Mouse (Mus musculus) midbrain, embryonic 12.5 days (tissue): ENCODE results near the gene Ptpn14. TPM values are rescaled to one million over a fixed set of nuclear protein-coding genes. Genes with fewer than 3 reads are reported as not detected.
"Not testable (repeated sequence)": the region's sequence is repeated elsewhere in the genome, so short reads cannot be mapped to it uniquely, and the experiment has no call there.

Experiments
- ATAC-seq: fragments of 200-750 bp; cut with Nextera tagmentation; 2 replicates; pipeline ENCODE4 v1.8.0; 2017; ENCODE audit warnings: low read depth, moderate TSS enrichment, moderate library complexity; ENCODE audit not compliant: low FRiP score
- H3K27ac ChIP-seq: fragments of 300-500 bp; sonication (generic); replicated peaks from 2 replicates; pipeline ENCODE4 v1.5.1; 2016; ENCODE audit warnings: mild to moderate bottlenecking
- H3K27me3 ChIP-seq: fragments of 300-500 bp; sonication (generic); 2 replicates; pipeline ENCODE4 v1.6.1; 2016; ENCODE audit warnings: mild to moderate bottlenecking
- H3K36me3 ChIP-seq: fragments of 300-500 bp; sonication (generic); 2 replicates; pipeline ENCODE4 v1.6.1; 2016
- H3K4me1 ChIP-seq: fragments of 300-500 bp; sonication (generic); 2 replicates; pipeline ENCODE4 v1.6.1; 2016
- H3K4me2 ChIP-seq: fragments of 300-500 bp; sonication (generic); replicated peaks from 2 replicates; pipeline ENCODE4 v1.6.1; 2016; ENCODE audit warnings: mild to moderate bottlenecking, moderate library complexity
- H3K4me3 ChIP-seq: fragments of 300-500 bp; sonication (generic); 2 replicates; pipeline ENCODE4 v1.5.1; 2016; ENCODE audit warnings: mild to moderate bottlenecking
- H3K9ac ChIP-seq: fragments of 300-500 bp; sonication (generic); replicated peaks from 2 replicates; pipeline ENCODE4 v1.6.1; 2016; ENCODE audit warnings: mild to moderate bottlenecking, moderate library complexity
- H3K9me3 ChIP-seq: fragments of 300-500 bp; sonication (generic); 2 replicates; pipeline ENCODE4 v1.6.1; 2016; ENCODE audit warnings: mild to moderate bottlenecking
- WGBS: fragments of 180-500 bp; shearing (Covaris S2); methylation state at CpG from one replicate; pipeline ENCODE4 v1.1.7; 2016; 5-methylcytosine and 5-hydroxymethylcytosine counted together
- polyA plus RNA-seq: library from polyadenylated mRNA; unstranded; fragments of >200 nt; fragmentation: Nextera tagmentation; extraction: Ambion mirVana; gene quantifications from 2 replicates; pipeline ENCODE4 v1.2.1, GENCODE M21; 2016

Gene Ptpn14
- polyA plus RNA-seq: 4.0 and 4.3 TPM in 2 replicates

DNA sequence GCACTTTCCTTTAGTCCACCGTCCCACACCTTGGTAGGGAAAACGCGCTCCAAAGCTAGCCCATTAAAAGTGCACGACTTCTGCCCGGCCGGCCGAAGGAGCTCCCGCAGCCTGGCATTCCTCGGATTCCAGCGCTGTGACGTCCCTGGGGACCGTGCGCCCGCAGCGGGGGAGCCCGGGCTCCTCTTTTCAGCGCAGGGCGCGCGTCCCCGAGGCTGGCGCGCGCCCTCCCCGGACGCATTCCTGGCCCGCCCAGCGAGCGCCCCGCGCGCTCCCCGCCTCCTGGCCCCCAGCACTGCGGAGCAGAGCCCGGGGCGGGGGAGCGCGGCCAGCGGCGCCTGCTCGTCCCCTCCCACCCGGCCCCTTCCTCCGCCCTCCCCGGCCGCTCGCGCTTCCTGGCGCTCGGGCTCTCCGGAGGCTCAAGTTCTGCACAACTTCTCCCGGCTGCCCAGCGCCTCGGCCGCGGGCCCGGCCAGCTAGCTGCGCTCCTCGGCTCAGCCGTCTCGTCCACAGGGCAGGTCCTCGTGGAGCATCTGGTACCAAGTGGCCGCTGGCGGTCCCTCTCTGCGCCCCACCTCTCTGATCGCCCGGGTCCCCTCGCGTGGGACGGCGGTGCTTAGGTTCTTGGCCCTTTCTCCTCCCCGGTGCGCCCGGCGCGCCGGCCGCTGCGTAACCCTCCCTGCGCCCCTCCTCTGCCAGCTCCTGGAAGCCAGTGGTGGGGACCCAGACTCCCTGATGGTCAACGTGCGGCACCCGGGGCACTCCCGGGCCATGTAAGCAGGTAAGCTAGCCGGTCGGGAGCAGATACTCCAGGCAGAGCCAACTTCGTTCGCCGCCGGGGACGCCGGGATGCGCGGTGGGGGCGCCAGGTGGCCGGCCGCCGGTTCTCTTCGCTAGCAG lies at the start of gene Ptpn14:
Gene Ptpn14, plus strand, starts transcription at position 385 of the 900 bp plus-strand sequence.
- H3K9ac ChIP-seq: peak within 1 kb of the TSS; percentile 53
- under 1% methylated on average over 94 of the region's 98 CpGs for WGBS
- ATAC-seq: peak; percentile 91
- H3K9me3 ChIP-seq: no peaks in the 10 kb centered on the region
- H3K36me3 ChIP-seq: no peaks in the 10 kb centered on the region
- peaks cover 25% of the 10 kb centered on the region for H3K4me1 ChIP-seq
- peak within 1 kb of the TSS; percentile 11 for H3K27ac ChIP-seq
- H3K4me3 ChIP-seq: peak within 1 kb of the TSS; percentile 55
- H3K4me2 ChIP-seq: peak within 1 kb of the TSS; percentile 93
- H3K27me3 ChIP-seq: peaks cover 60% of the 10 kb centered on the region

DNA sequence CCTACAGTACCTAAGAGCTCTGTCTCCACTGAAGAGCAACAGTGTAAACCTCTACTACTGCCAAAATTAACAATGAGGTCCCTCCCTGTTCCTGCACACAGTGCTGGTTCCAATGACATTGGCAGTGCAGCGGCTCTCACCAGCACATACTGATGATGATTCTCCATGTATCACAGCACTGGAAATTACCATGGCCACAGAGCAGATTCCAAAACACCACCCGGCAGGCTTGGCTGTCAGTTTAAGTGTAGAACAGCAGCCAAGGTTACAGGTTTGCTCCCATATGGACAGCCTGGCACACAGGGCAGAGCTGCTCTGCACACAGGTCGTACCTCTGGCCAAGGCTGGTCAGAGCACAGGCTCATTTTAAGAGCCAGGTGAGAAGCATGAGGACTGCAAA lies 48.5 kb upstream of the Ptpn14 start:
- Histone ChIP-seq H3K4me1 (no peaks in the 10 kb centered on the region), H3K36me3 (peaks cover 70% of the 10 kb centered on the region), H3K4me2 (no peak overlapping the region), H3K9me3 (no peaks in the 10 kb centered on the region), H3K4me3 (no peak overlapping the region), H3K9ac (0 out of 2 replicates have a peak overlapping the region, but pooled peaks have one; percentile 6), H3K27ac (no peak overlapping the region), H3K27me3 (no peaks in the 10 kb centered on the region)
- 93% methylated on average over 3 of the region's 3 CpGs for WGBS
- no peak for ATAC-seq

DNA sequence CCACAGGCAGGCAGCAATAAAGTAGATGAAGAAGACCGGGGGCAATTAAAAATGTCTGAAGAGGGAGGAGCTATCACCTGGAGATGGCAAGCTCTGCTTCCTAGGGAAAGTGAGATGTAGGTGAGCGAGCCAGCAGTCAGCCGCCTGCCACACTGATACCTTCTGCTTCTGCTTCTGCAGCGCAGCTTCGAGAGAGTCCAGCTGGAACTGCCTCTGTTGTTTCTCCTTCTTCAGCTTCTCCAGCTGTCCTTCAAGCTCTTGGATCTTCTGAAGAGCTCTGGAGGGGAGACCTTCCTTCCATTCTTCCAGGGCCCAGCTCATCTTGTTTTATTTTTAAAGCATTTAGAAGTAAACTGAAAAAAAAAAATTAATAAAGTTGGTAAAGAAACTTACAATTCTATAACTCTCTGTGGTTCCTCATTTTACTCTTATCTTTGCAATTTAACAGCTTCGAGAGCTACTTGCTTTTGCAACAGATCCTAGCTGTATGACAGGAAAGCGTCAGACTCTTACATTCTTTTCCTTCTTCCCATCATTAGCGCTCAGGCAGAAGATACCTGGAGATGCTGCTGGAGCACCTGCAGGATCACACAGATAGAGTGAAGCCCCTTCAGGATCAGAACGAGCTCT lies 43.2 kb upstream of the Ptpn14 start:
- Histone ChIP-seq H3K27me3 (no peaks in the 10 kb centered on the region), H3K4me2 (no peak overlapping the region), H3K4me3 (no peak overlapping the region), H3K9me3 (no peaks in the 10 kb centered on the region), H3K4me1 (peaks cover 32% of the 10 kb centered on the region), H3K27ac (no peak overlapping the region), H3K9ac (no peak overlapping the region), H3K36me3 (peaks cover 47% of the 10 kb centered on the region)
- no peak for ATAC-seq
- WGBS: 97% methylated on average over 9 of the region's 9 CpGs

- H3K9ac ChIP-seq: no peak overlapping the region
- no peak overlapping the region for H3K27ac ChIP-seq
- H3K27me3 ChIP-seq: no peaks in the 10 kb centered on the region
- no peak overlapping the region for H3K4me3 ChIP-seq
- WGBS: 90% methylated on average over 6 of the region's 6 CpGs
- H3K9me3 ChIP-seq: no peaks in the 10 kb centered on the region
- ATAC-seq: no peak
- H3K36me3 ChIP-seq: peaks cover 36% of the 10 kb centered on the region
- H3K4me1 ChIP-seq: peaks cover 35% of the 10 kb centered on the region
- peak overlapping the region; percentile 86 for H3K4me2 ChIP-seq
Measured at GRCm38 (mm10) chr1:189686025-189686424, 42.0 kb upstream of the Ptpn14 start.

DNA sequence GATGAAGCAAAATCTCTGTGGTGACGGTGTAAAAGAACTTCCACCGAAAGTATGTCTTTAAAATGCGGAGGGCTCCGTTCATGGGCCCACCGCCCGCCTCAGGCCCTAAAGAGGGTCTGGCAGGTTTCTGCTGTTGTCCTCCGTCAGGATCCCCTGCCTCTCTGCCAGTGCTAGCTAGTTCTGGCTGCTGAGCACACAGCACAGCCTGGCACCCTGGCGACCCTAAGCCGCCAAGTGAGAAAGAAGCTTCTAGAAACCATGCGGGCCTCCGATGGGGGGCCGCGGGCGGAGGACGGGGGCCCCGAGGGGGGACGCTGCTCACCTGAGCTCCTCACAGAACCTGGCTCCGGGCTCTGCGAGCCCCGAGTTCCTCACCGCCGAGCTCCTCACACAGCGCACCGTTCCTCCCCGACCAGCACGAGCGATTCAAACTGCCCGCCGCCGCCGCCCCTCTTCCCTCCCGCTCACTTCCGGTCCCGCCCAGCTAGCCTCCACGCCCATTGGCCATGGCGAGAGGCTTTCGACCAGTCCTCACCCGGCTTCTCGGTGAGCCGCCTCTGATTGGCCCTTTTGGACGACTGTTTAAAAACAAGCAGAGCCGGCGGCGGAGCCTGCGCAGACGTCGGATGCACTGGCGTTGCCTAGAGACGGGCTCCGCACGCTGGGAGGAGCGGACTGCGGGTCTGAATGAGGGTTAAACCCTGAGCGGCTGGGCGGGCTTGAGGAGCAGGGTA lies 40.2 kb upstream of the Ptpn14 start, which contains the start of gene Cenpf:
Gene Cenpf, minus strand, starts transcription at position 433 of the 734 bp plus-strand sequence.
- Histone ChIP-seq H3K4me2 (peak within 1 kb of the TSS; percentile 86), H3K9ac (peak within 1 kb of the TSS; percentile 67), H3K27me3 (no peaks in the 10 kb centered on the region), H3K27ac (peak within 1 kb of the TSS; percentile 68), H3K4me1 (peaks cover 35% of the 10 kb centered on the region), H3K4me3 (peak within 1 kb of the TSS; percentile 75), H3K36me3 (peaks cover 23% of the 10 kb centered on the region), H3K9me3 (no peaks in the 10 kb centered on the region)
- peak; percentile 100 for ATAC-seq
- under 1% methylated on average over 54 of the region's 55 CpGs for WGBS

DNA sequence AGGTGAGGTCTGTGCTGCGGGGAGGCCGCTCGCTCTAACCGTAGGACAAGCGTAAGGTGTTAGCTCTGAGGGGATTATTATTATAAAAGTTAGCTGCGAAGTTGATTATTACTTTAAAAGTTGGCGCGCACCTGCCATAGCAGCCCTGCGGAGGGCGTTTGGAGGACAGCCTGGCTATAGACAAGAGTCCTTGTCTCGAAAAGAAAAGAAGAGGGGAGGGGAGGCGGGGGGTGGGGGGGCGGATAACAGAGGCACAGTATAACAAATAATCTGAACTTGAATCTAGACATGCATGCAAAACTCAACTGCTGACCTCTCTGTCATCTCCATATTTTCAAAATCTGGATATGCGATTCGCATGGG lies 39.7 kb upstream of the Ptpn14 start:
- no peaks in the 10 kb centered on the region for H3K9me3 ChIP-seq
- peak overlapping the region; percentile 75 for H3K4me3 ChIP-seq
- peaks cover 35% of the 10 kb centered on the region for H3K4me1 ChIP-seq
- no peaks in the 10 kb centered on the region for H3K27me3 ChIP-seq
- under 1% methylated on average over 14 of the region's 15 CpGs for WGBS
- peak; percentile 71 for ATAC-seq
- H3K27ac ChIP-seq: peak overlapping the region; percentile 25; the same call in 1 of the 2 replicates
- peak overlapping the region; percentile 38; the same call in 1 of the 2 replicates for H3K9ac ChIP-seq
- H3K4me2 ChIP-seq: peak overlapping the region; percentile 86
- H3K36me3 ChIP-seq: peaks cover 19% of the 10 kb centered on the region

- no peak for ATAC-seq
- no peaks in the 10 kb centered on the region for H3K27me3 ChIP-seq
- H3K4me2 ChIP-seq: peak overlapping the region; percentile 86
- peaks cover 35% of the 10 kb centered on the region for H3K4me1 ChIP-seq
- peak overlapping the region; percentile 75 for H3K4me3 ChIP-seq
- peak overlapping the region; percentile 68 for H3K27ac ChIP-seq
- whole genome bisulfite sequencing: 19% methylated on average over 4 of the region's 4 CpGs
- H3K9me3 ChIP-seq: no peaks in the 10 kb centered on the region
- H3K36me3 ChIP-seq: peaks cover 10% of the 10 kb centered on the region
- peak overlapping the region; percentile 38 for H3K9ac ChIP-seq
Measured at GRCm38 (mm10) chr1:189689050-189689833, 38.8 kb upstream of the Ptpn14 start.

DNA sequence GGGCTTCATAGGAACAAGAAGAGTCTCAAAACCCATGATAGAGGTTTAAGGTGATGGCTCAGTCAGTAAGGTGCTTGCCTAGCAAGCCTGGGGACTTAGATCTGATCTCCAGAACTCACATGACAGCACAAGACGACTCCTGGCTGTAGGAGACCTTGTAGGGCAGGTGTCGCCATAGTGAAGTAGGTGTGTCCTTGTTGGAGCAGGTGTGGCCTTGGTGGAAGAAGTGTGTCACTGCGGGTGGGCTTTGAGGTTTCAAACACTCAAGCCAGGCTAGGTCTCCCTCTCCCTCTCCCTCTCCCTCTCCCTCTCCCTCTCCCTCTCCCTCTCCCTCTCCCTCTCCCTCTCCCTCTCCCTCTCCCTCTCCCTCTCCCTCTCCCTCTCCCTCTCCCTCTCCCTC lies 35.6 kb upstream of the Ptpn14 start:
- not testable (repeated sequence) for H3K27ac ChIP-seq, H3K27me3 ChIP-seq, H3K4me2 ChIP-seq, ATAC-seq, H3K4me3 ChIP-seq, H3K9ac ChIP-seq, H3K9me3 ChIP-seq, H3K36me3 ChIP-seq
- peaks cover 18% of the 10 kb centered on the region for H3K4me1 ChIP-seq
- WGBS: 46% methylated on average over 3 of the region's 3 CpGs

- Histone ChIP-seq H3K9ac (no peak overlapping the region), H3K36me3 (no peaks in the 10 kb centered on the region), H3K4me3 (no peak overlapping the region), H3K27me3 (no peaks in the 10 kb centered on the region), H3K27ac (no peak overlapping the region), H3K4me2 (no peak overlapping the region), H3K9me3 (no peaks in the 10 kb centered on the region), H3K4me1 (peaks cover 8% of the 10 kb centered on the region)
- no peak for ATAC-seq
- WGBS: 86% methylated on average over 2 of the region's 2 CpGs
Measured at GRCm38 (mm10) chr1:189694391-189694790, 33.7 kb upstream of the Ptpn14 start.

DNA sequence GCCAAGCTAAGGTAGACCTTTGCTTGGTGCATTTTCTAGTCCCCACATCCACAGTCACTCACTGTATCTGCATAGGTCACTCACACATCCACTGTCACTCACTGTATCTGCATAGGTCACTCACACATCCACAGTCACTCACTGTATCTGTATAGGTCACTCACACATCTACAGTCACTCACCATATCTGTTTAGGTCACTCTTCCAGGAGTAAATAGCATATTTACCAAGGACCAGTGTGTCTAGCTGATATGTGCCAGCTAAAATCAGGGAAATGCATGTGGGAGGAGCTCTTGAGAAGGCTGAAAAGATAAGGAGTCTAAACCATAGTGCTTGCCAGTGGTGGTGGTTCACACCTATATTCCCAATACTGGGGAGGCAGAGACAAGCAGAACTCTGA lies 32.7 kb upstream of the Ptpn14 start:
- no peak overlapping the region for H3K4me2 ChIP-seq
- no peak overlapping the region for H3K27ac ChIP-seq
- H3K4me1 ChIP-seq: no peaks in the 10 kb centered on the region
- no peaks in the 10 kb centered on the region for H3K36me3 ChIP-seq
- H3K27me3 ChIP-seq: no peaks in the 10 kb centered on the region
- H3K9me3 ChIP-seq: no peaks in the 10 kb centered on the region
- H3K9ac ChIP-seq: no peak overlapping the region
- no peak for ATAC-seq
- H3K4me3 ChIP-seq: no peak overlapping the region

GRCm38 (mm10) chr1:189698416-189698815 lies 29.7 kb upstream of the Ptpn14 start:
- no peaks in the 10 kb centered on the region for H3K36me3 ChIP-seq
- no peak overlapping the region for H3K9ac ChIP-seq
- no peaks in the 10 kb centered on the region for H3K27me3 ChIP-seq
- H3K4me2 ChIP-seq: no peak overlapping the region
- H3K4me1 ChIP-seq: no peaks in the 10 kb centered on the region
- ATAC-seq: no peak
- no peak overlapping the region for H3K27ac ChIP-seq
- WGBS: 76% methylated on average over 4 of the region's 4 CpGs
- H3K4me3 ChIP-seq: no peak overlapping the region
- H3K9me3 ChIP-seq: no peaks in the 10 kb centered on the region
